Mouse (Mus musculus) neural tube, embryonic 11.5 days (tissue): ENCODE measurements around the gene Plod1. TPM values are rescaled to one million over a fixed set of nuclear protein-coding genes. Genes with fewer than 3 reads are reported as not detected.
A peak's percentile ranks its signal among the peaks of the same experiment; 100 is the strongest.

Source experiments
- ATAC-seq: fragments of 200-750 bp; cut with Nextera tagmentation; 2 replicates; pipeline ENCODE4 v1.8.0; 2017; ENCODE audit warnings: moderate number of reproducible peaks, mild to moderate bottlenecking, moderate TSS enrichment, moderate library complexity; ENCODE audit not compliant: insufficient read depth, low FRiP score, low TSS enrichment
- DNase-seq: peaks from one replicate; pipeline ENCODE4 v3.0.0-alpha.2; 2015; ENCODE audit warnings: low spot score
- H3K27ac ChIP-seq: fragments of 300-500 bp; sonication (generic); 2 replicates; pipeline ENCODE4 v1.5.1; 2014; ENCODE audit warnings: low read depth, mild to moderate bottlenecking, low read length
- H3K27me3 ChIP-seq: fragments of 300-500 bp; sonication (generic); 2 replicates; pipeline ENCODE4 v1.6.1; 2014; ENCODE audit warnings: mild to moderate bottlenecking, low read length, mixed read lengths; ENCODE audit not compliant: control insufficient read depth, insufficient read depth
- H3K36me3 ChIP-seq: fragments of 300-500 bp; sonication (generic); 2 replicates; pipeline ENCODE4 v1.6.1; 2014; ENCODE audit warnings: mild to moderate bottlenecking, low read length, moderate library complexity, mixed read lengths; ENCODE audit not compliant: control insufficient read depth, insufficient read depth
- H3K4me1 ChIP-seq: fragments of 300-500 bp; sonication (generic); 2 replicates; pipeline ENCODE4 v1.6.1; 2014; ENCODE audit warnings: low read length, mixed read lengths; ENCODE audit not compliant: control insufficient read depth, insufficient read depth
- H3K4me2 ChIP-seq: fragments of 300-500 bp; sonication (generic); 2 replicates; pipeline ENCODE4 v1.6.1; 2014; ENCODE audit warnings: low read depth, mild to moderate bottlenecking, moderate library complexity
- H3K4me3 ChIP-seq: fragments of 300-500 bp; sonication (generic); 2 replicates; pipeline ENCODE4 v1.5.1; 2014; ENCODE audit warnings: low read depth, low read length
- H3K9ac ChIP-seq: fragments of 300-500 bp; sonication (generic); 2 replicates; pipeline ENCODE4 v1.6.1; 2014; ENCODE audit warnings: mild to moderate bottlenecking, low read length
- H3K9me3 ChIP-seq: fragments of 300-500 bp; sonication (generic); 2 replicates; pipeline ENCODE4 v1.6.1; 2016; ENCODE audit warnings: low read length; ENCODE audit not compliant: control insufficient read depth
- WGBS: fragments of 180-500 bp; shearing (Covaris S2); extraction: QIAGEN DNeasy Blood & Tissue Kit; methylation state at CpG from one replicate; pipeline ENCODE4 v1.1.7; 2014; 5-methylcytosine and 5-hydroxymethylcytosine counted together
- polyA plus RNA-seq: library from polyadenylated mRNA; unstranded; fragments of >200 nt; fragmentation: Nextera tagmentation; extraction: Ambion mirVana; gene quantifications from 2 replicates; pipeline ENCODE4 v1.2.1, GENCODE M21; 2014

The Plod1 gene
- polyA plus RNA-seq, 1 experiment from 2014 or later: 35.2 TPM

DNA sequence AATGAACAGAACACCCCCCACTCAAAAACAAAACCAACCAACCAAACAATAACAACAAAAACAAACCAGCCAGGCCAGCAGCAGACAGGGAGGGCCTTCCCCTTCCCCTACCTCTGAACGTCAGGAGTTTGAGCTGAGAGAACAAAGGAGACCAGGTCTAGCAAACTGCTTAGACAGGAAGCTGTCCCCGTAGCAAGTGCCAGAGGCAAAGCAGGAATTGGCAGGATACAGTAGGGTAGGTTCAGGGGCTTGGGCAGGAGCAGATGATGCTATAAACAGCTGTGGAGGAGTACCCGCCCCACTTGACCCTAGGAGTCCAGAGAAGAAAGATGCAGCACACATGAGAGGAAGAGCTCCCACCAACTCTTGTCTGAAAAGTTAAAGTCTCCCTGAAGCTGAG, 2.4 kb downstream of the Plod1 start:
- no peak overlapping the region for H3K4me2 ChIP-seq
- ATAC-seq: no peak
- H3K27ac ChIP-seq: no peak overlapping the region
- H3K4me3 ChIP-seq: no peak overlapping the region
- DNase-seq: no peak
- 48% methylated on average over 3 of the region's 3 CpGs for WGBS
- H3K27me3 ChIP-seq: no peaks in the 10 kb centered on the region
- H3K9me3 ChIP-seq: no peaks in the 10 kb centered on the region
- H3K4me1 ChIP-seq: no peaks in the 10 kb centered on the region; the same call in 1 of the 2 replicates
- H3K9ac ChIP-seq: no peak overlapping the region
- H3K36me3 ChIP-seq: no peaks in the 10 kb centered on the region

DNA sequence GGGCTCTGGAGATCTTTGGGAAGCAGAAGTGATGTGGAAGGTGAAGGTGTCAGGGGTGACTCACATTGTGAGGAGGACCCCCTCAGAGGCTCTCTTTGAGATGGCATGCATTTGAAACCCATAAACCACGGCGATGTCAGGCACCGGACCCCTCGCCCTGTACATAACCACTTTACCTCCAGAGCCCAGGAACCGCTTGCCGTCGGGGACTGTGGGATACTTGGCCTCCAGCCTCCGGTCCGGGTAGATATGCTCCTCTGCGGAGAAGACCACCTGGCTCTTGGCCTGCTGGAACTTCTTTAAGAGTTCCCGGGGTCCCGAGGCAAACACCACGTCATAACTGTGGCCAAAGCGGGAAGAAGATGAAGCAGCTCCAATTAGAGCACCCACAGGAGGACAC, 5.6 kb downstream of the Plod1 start:
- no peak overlapping the region for H3K9ac ChIP-seq
- WGBS: 94% methylated on average over 14 of the region's 14 CpGs
- no peak for ATAC-seq

DNA sequence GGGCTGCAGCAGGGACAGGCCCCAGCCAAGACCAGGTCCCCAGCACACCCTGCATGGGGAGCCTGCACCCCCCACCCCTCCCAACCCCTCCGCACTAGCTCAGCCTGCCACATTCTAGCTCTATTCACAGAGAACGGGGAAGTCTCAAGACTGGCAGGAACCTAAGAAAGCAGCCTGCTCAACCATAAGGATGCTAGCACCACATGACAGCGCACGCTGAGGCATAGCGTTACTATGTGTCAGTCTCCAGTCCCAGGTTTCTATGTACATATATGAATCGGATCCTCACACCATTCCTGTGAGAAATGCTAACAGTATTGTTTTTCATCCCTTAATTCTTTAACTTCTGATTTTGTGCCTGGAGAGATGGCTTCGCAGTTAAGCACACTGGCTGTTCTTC, 8.0 kb downstream of the Plod1 start:
- Histone ChIP-seq H3K9me3 (no peaks in the 10 kb centered on the region), H3K36me3 (no peaks in the 10 kb centered on the region), H3K27ac (no peak overlapping the region), H3K4me1 (no peaks in the 10 kb centered on the region), H3K9ac (no peak overlapping the region), H3K27me3 (no peaks in the 10 kb centered on the region), H3K4me2 (no peak overlapping the region), H3K4me3 (no peak overlapping the region)
- WGBS: 74% methylated on average over 7 of the region's 7 CpGs
- ATAC-seq: no peak
- DNase-seq: no peak

More for the DNA sequence above, 5.6 kb downstream of the Plod1 start:
- no peak for DNase-seq
- no peak overlapping the region for H3K4me2 ChIP-seq
- no peaks in the 10 kb centered on the region for H3K36me3 ChIP-seq
- no peaks in the 10 kb centered on the region for H3K27me3 ChIP-seq
- H3K4me1 ChIP-seq: no peaks in the 10 kb centered on the region
- no peak overlapping the region for H3K4me3 ChIP-seq
- H3K9me3 ChIP-seq: no peaks in the 10 kb centered on the region
- H3K27ac ChIP-seq: no peak overlapping the region

DNA sequence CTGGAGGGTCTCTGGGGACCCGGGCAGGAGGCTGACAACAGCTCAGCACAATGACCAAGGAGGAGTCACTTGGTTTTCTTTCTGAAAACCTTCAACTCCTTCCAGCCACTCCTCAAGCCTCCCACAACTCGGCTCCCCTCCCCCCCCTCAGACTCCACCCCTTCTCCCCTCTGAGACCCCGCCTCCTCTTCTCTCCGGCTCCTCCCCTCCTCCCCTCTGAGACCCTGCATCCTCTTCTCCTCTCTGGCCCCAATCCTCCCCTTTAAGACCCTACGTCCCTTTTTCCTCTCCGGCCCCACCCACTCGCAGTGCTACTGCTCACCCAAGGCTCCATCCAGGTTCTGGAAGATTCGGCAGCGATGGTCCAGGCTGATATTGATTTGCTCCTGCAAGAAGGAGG, 8.4 kb downstream of the Plod1 start:
- ATAC-seq (no peak), DNase-seq (no peak)
- Histone ChIP-seq H3K36me3 (no peaks in the 10 kb centered on the region), H3K9me3 (no peaks in the 10 kb centered on the region), H3K27me3 (no peaks in the 10 kb centered on the region), H3K4me1 (no peaks in the 10 kb centered on the region), H3K4me3 (no peak overlapping the region), H3K27ac (no peak overlapping the region), H3K9ac (no peak overlapping the region), H3K4me2 (no peak overlapping the region)
- WGBS: 18% methylated on average over 9 of the region's 9 CpGs

DNA sequence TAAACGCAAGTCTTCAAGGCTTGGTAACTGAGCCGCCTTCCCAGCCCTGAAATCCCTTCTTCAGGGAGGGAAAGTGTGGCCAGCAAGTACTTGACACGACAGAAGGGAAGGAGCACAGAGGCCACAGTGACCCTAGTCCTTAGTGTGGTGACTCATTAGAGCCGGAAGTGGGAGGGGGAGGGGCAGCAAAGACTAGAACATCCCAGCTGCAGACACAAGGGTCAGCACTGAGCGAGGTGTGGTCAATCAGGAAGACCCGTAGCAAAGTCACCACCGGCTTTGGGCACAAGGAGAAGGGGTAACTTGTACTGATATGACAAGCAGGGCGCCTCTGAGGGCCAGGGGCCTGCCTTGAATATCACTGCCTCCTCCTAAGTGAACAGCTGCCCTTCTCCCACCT, 8.9 kb downstream of the Plod1 start:
- no peaks in the 10 kb centered on the region for H3K36me3 ChIP-seq
- H3K9me3 ChIP-seq: no peaks in the 10 kb centered on the region
- no peaks in the 10 kb centered on the region for H3K27me3 ChIP-seq
- H3K9ac ChIP-seq: no peak overlapping the region
- no peaks in the 10 kb centered on the region for H3K4me1 ChIP-seq
- 40% methylated on average over 8 of the region's 8 CpGs for WGBS
- no peak overlapping the region for H3K4me3 ChIP-seq
- DNase-seq (no peak), ATAC-seq (no peak)
- no peak overlapping the region for H3K4me2 ChIP-seq
- H3K27ac ChIP-seq: no peak overlapping the region

DNA sequence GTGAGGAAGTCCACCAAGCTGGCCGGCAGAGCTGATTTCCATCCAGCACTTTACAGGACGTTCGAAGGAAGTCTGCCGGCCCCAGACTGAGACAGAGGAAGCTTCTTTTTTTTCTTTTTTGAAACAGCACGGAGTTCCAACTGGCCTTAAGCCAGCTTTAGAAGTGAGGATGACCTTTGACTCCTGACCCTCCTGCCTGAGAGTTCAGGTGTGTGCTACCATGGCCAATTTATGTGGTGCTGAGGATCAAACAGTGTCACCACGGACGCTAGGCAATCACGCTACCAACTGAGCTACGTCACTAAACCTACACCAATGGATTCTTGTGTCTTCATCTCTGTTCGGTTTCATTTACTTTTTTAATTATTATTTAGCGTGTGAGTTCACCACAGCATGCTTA, 14.2 kb downstream of the Plod1 start:
- no peak overlapping the region for H3K4me2 ChIP-seq
- no peaks in the 10 kb centered on the region for H3K9me3 ChIP-seq
- no peaks in the 10 kb centered on the region for H3K27me3 ChIP-seq
- no peaks in the 10 kb centered on the region for H3K36me3 ChIP-seq
- H3K4me3 ChIP-seq: no peak overlapping the region
- no peaks in the 10 kb centered on the region for H3K4me1 ChIP-seq
- H3K27ac ChIP-seq: no peak overlapping the region
- 84% methylated on average over 11 of the region's 11 CpGs for WGBS
- no peak for DNase-seq
- H3K9ac ChIP-seq: no peak overlapping the region
- no peak for ATAC-seq

DNA sequence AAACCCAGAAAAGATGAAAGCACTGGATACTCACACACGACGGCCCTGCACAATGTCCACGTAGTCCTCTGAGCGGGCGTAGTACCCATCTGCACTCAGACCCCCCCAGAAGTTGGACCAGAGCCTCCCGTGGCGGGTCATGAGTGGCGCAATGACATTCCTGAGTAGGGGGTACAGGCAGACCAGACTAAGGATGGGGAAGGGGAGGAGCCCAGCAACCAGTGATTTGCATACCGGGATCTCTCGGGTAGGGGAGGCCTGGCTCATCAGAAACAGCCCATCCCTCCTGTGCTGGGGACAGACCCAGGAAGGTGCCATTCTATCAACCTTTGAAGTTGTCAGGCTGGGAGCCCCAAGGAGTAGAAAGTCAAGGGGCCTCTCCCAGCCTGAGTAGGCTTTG, 15.6 kb downstream of the Plod1 start:
- no peak overlapping the region for H3K4me3 ChIP-seq
- no peak overlapping the region for H3K27ac ChIP-seq
- H3K9me3 ChIP-seq: no peaks in the 10 kb centered on the region
- no peak overlapping the region for H3K4me2 ChIP-seq
- no peaks in the 10 kb centered on the region for H3K27me3 ChIP-seq
- H3K4me1 ChIP-seq: no peaks in the 10 kb centered on the region
- WGBS: 28% methylated on average over 10 of the region's 10 CpGs
- H3K9ac ChIP-seq: no peak overlapping the region
- DNase-seq (no peak), ATAC-seq (no peak)
- no peaks in the 10 kb centered on the region for H3K36me3 ChIP-seq

DNA sequence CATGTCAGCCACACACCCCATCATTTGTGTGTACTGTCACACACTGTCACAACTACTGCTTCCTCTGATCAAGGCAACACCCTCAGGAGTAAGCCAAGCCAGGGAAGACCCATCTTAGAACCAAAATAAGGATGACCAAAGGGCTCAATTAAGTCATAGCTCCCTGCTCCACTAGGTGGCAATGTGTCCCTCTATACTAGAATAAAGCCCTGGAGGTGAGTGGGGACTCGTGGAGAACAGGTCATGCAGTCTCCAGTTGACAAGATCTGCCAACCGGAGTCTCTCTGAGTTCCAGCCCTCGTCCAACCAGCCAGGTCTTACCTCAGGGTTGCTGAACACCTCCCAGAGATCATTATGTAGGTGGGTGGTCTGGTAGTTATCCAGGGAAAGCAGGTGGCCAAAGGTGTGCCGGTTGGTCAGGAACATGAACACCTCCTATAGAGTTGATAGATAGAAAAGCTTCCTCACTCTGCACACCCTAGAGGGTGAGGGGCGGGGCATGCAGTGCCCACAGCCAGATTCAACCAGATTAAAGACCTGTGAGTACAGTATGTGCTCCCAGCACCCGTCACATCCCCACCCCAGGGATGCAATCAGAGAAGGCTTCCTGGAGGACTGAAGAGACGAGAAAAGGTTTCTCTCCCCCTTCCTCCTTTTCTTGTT, 18.0 kb downstream of the Plod1 start:
- Histone ChIP-seq H3K27me3 (no peaks in the 10 kb centered on the region), H3K9me3 (no peaks in the 10 kb centered on the region), H3K4me1 (no peaks in the 10 kb centered on the region), H3K36me3 (no peaks in the 10 kb centered on the region; the same call in 1 of the 2 replicates), H3K9ac (no peak overlapping the region), H3K4me2 (no peak overlapping the region), H3K27ac (no peak overlapping the region), H3K4me3 (no peak overlapping the region)
- DNase-seq: peak; percentile 32
- ATAC-seq: no peak
- 62% methylated on average over 7 of the region's 7 CpGs for WGBS

DNA sequence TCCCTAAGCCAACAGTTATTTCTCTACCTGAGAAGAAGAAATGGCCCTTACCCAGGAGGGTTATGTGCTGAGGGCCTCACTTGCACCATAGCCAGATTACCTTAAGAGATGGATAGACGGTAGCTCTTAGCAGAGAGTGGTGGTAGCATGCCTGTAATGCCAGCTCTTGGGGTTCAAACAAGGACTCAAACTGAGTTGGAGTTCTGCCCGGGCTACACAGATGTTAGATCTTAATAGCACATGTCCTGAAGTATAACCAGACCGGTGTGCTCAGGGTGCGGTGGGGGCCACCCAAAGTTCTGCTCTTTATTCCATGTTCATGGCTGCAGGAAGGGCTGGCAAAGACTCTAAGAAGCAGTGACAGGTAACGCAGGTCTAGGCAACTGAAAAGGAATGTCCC, 27.1 kb downstream of the Plod1 start:
- no peaks in the 10 kb centered on the region for H3K9me3 ChIP-seq
- no peaks in the 10 kb centered on the region for H3K27me3 ChIP-seq
- 92% methylated on average over 5 of the region's 5 CpGs for WGBS
- H3K9ac ChIP-seq: no peak overlapping the region
- 0 out of 2 replicates have a peak, but pooled peaks cover 2% of the 10 kb centered on the region for H3K4me1 ChIP-seq
- no peak overlapping the region for H3K27ac ChIP-seq
- H3K36me3 ChIP-seq: no peaks in the 10 kb centered on the region; the same call in 1 of the 2 replicates
- ATAC-seq: no peak
- no peak overlapping the region for H3K4me3 ChIP-seq
- H3K4me2 ChIP-seq: no peak overlapping the region
- DNase-seq: no peak
